Mouse (Mus musculus) liver, adult 2 months (tissue): ENCODE data around the gene Poln. TPM values are rescaled to one million over a fixed set of nuclear protein-coding genes. Genes with fewer than 3 reads are reported as not detected.

ENCODE experiments used
- DNase-seq: peaks from one replicate; pipeline ENCODE4 v3.0.0-alpha.2; 2011; ENCODE audit warnings: low read depth, low spot score; ENCODE audit errors: extremely low read depth
- H3K27ac ChIP-seq: fragments of 200-500 bp; replicated peaks from 2 replicates; pipeline ENCODE4 v1.5.1; 2012; ENCODE audit warnings: low read depth, mild to moderate bottlenecking, control low read depth, inconsistent platforms, low read length; ENCODE audit not compliant: insufficient read depth
- H3K27me3 ChIP-seq: fragments of 200-500 bp; 2 replicates; pipeline ENCODE4 v1.6.1; 2012; ENCODE audit warnings: mild to moderate bottlenecking, moderate library complexity, low read length, inconsistent platforms; ENCODE audit not compliant: control insufficient read depth, insufficient read depth
- H3K36me3 ChIP-seq: fragments of 200-500 bp; 2 replicates; pipeline ENCODE4 v1.6.1; 2012; ENCODE audit warnings: low read length, inconsistent platforms; ENCODE audit not compliant: control insufficient read depth, insufficient read depth
- H3K4me1 ChIP-seq: fragments of 200-500 bp; 2 replicates; pipeline ENCODE4 v1.6.1; 2011; ENCODE audit warnings: low read length; ENCODE audit not compliant: control insufficient read depth, insufficient read depth
- H3K4me3 ChIP-seq: fragments of 200-500 bp; 2 replicates; pipeline ENCODE4 v1.5.1; 2011; ENCODE audit warnings: low read depth, mild to moderate bottlenecking, control low read depth, low read length, moderate library complexity; ENCODE audit not compliant: insufficient read depth
- H3K79me2 ChIP-seq: fragments of 200-500 bp; 2 replicates; pipeline ENCODE4 v1.6.1; 2012; ENCODE audit warnings: inconsistent platforms, mild to moderate bottlenecking, low read length, moderate library complexity; ENCODE audit not compliant: control insufficient read depth, insufficient read depth
- H3K9ac ChIP-seq: fragments of 200-500 bp; 2 replicates; pipeline ENCODE4 v1.6.1; 2012; ENCODE audit warnings: low read depth, mild to moderate bottlenecking, control low read depth, inconsistent platforms, low read length
- CTCF ChIP-seq: fragments of 200-500 bp; IDR thresholded peaks from 2 replicates; pipeline ENCODE4 v1.5.1; 2011; ENCODE audit warnings: low read depth, low read length, control low read depth
- POLR2A ChIP-seq: fragments of 200-500 bp; IDR thresholded peaks from 2 replicates; pipeline ENCODE4 v1.6.1; 2011; ENCODE audit warnings: low read length, control low read depth; ENCODE audit not compliant: insufficient read depth; ENCODE audit errors: extremely low read depth
- WGBS: fragments of 180-500 bp; shearing (Covaris S2); methylation state at CpG from one replicate; pipeline ENCODE4 v1.1.7; 2018; 5-methylcytosine and 5-hydroxymethylcytosine counted together
- polyA plus RNA-seq: library from polyadenylated mRNA; depleted of rRNA; stranded (reverse); fragments of >200 nt; gene quantifications from 2 replicates; pipeline ENCODE4 v1.2.3, GENCODE M21; 2012
- total RNA-seq: library from RNA; depleted of rRNA; stranded (reverse); fragments of >200 nt; gene quantifications from 2 replicates; pipeline ENCODE4 v1.2.3, GENCODE M21; 2014

The Poln gene
- total and polyA plus RNA-seq, 2 experiments = not detected

- no peaks in the 10 kb centered on the region for H3K27me3 ChIP-seq
- no peaks in the 10 kb centered on the region for H3K79me2 ChIP-seq
- DNase-seq = peak; percentile 4
- no peak overlapping the region for H3K9ac ChIP-seq
- peak; percentile 61 for TF ChIP-seq CTCF
- no peak for TF ChIP-seq POLR2A
- H3K36me3 ChIP-seq = no peaks in the 10 kb centered on the region
- no peaks in the 10 kb centered on the region for H3K4me1 ChIP-seq
- WGBS = 3% methylated on average over 1 of the region's 1 CpGs
- no peak overlapping the region for H3K4me3 ChIP-seq
- H3K27ac ChIP-seq = no peak overlapping the region
These were observed 29.5 kb downstream of the Poln start for GRCm38 (mm10) chr5:34139751-34140150.

GRCm38 (mm10) chr5:34132731-34133130 lies 36.5 kb downstream of the Poln start:
- no peak overlapping the region for H3K27ac ChIP-seq
- H3K4me1 ChIP-seq = no peaks in the 10 kb centered on the region
- no peaks in the 10 kb centered on the region for H3K36me3 ChIP-seq
- H3K79me2 ChIP-seq = no peaks in the 10 kb centered on the region
- no peak for DNase-seq
- WGBS = 82% methylated on average over 2 of the region's 2 CpGs
- H3K27me3 ChIP-seq = no peaks in the 10 kb centered on the region
- no peak overlapping the region for H3K4me3 ChIP-seq
- no peak for TF ChIP-seq CTCF
- no peak for TF ChIP-seq POLR2A
- no peak overlapping the region for H3K9ac ChIP-seq

GRCm38 (mm10) chr5:34124131-34124530 lies 45.1 kb downstream of the Poln start:
- no peak for DNase-seq
- Histone ChIP-seq H3K27ac (no peak overlapping the region), H3K4me3 (no peak overlapping the region), H3K4me1 (no peaks in the 10 kb centered on the region), H3K36me3 (no peaks in the 10 kb centered on the region), H3K27me3 (no peaks in the 10 kb centered on the region), H3K9ac (no peak overlapping the region), H3K79me2 (no peaks in the 10 kb centered on the region)
- WGBS = 26% methylated on average over 1 of the region's 1 CpGs
- TF ChIP-seq CTCF (no peak), POLR2A (no peak)

GRCm38 (mm10) chr5:34119121-34119856 lies 50.0 kb downstream of the Poln start:
- H3K27me3 ChIP-seq = no peaks in the 10 kb centered on the region
- H3K9ac ChIP-seq = no peak overlapping the region
- WGBS = 81% methylated on average over 3 of the region's 3 CpGs
- DNase-seq = no peak
- H3K4me1 ChIP-seq = no peaks in the 10 kb centered on the region
- H3K79me2 ChIP-seq = no peaks in the 10 kb centered on the region
- no peaks in the 10 kb centered on the region for H3K36me3 ChIP-seq
- H3K4me3 ChIP-seq = no peak overlapping the region
- TF ChIP-seq POLR2A (no peak), CTCF (no peak)
- no peak overlapping the region for H3K27ac ChIP-seq

- Histone ChIP-seq H3K79me2 (no peaks in the 10 kb centered on the region), H3K4me1 (no peaks in the 10 kb centered on the region), H3K9ac (no peak overlapping the region), H3K36me3 (no peaks in the 10 kb centered on the region), H3K4me3 (no peak overlapping the region), H3K27me3 (no peaks in the 10 kb centered on the region), H3K27ac (no peak overlapping the region)
- TF ChIP-seq CTCF (no peak), POLR2A (no peak)
- DNase-seq = peak; percentile 37
- WGBS = 7% methylated on average over 1 of the region's 1 CpGs
These were observed 63.6 kb downstream of the Poln start for GRCm38 (mm10) chr5:34105681-34106080.

- Histone ChIP-seq H3K27ac (no peak overlapping the region), H3K27me3 (no peaks in the 10 kb centered on the region), H3K79me2 (no peaks in the 10 kb centered on the region), H3K36me3 (no peaks in the 10 kb centered on the region), H3K4me3 (no peak overlapping the region), H3K4me1 (no peaks in the 10 kb centered on the region), H3K9ac (no peak overlapping the region)
- peak; percentile 28 for DNase-seq
- WGBS = 20% methylated on average over 1 of the region's 1 CpGs
- TF ChIP-seq POLR2A (no peak), CTCF (peak; percentile 31; the same call in 1 of the 2 replicates)
These were observed 71.9 kb downstream of the Poln start for GRCm38 (mm10) chr5:34097333-34097732.
